In genomic region chr2:24914762-24915161, GRCm38 (mm10) we compare ENCODE assay signal across 26 mouse cellular contexts.
"Had no signal": no experiment of that assay in that cellular context is flagged by ENCODE, and none has a peak within 500 bp of the region (broad histone marks: within the 10 kb centered on the region; RNA-seq: fewer than 3 reads in every experiment).

No protein-coding gene starts in this region.

- H3K36me3 ChIP-seq: liver, embryonic 15.5 days had no signal

- ATAC-seq: liver, embryonic 12.5 days; midbrain, embryonic 13.5 days; midbrain, embryonic 16.5 days had no signal

- H3K9ac ChIP-seq: limb, embryonic 13.5 days; liver, embryonic 12.5 days; liver, embryonic 15.5 days; lung, embryonic 15.5 days; midbrain, embryonic 13.5 days; neural tube, embryonic 13.5 days; stomach, embryonic 15.5 days had no signal

- H3K27ac ChIP-seq: layer of hippocampus, adult 2 months; limb, embryonic 10.5 days; limb, embryonic 13.5 days; liver, embryonic 12.5 days; liver, embryonic 15.5 days; lung, embryonic 15.5 days; midbrain, embryonic 10.5 days; midbrain, embryonic 13.5 days; neural tube, embryonic 13.5 days; stomach, embryonic 15.5 days had no signal

- H3K4me3 ChIP-seq: layer of hippocampus, adult 2 months; limb, embryonic 10.5 days; limb, embryonic 13.5 days; liver, embryonic 12.5 days; liver, embryonic 15.5 days; lung, embryonic 15.5 days; megakaryocyte, embryonic 14.5 days; midbrain, embryonic 10.5 days; midbrain, embryonic 13.5 days; myocyte; neural tube, embryonic 13.5 days; stomach, embryonic 15.5 days had no signal

- DNase-seq: kidney, adult 8-10 months; kidney, postnatal 10 days; layer of hippocampus, adult 9-11 months; liver; lung, adult 18-20 months; lung, postnatal 10 days; lung, postnatal 36 days; retina, postnatal 1 day; right cerebral cortex, postnatal 25 days; spleen, adult 18-20 months; thymus, adult 18-20 months; thymus, postnatal 14 days; thymus, postnatal 4 days had no signal

- H3K9me3 ChIP-seq: limb, embryonic 10.5 days; limb, embryonic 13.5 days; liver, embryonic 12.5 days; liver, embryonic 15.5 days; lung, embryonic 15.5 days; megakaryocyte, embryonic 14.5 days; midbrain, embryonic 10.5 days; midbrain, embryonic 13.5 days; neural tube, embryonic 13.5 days; stomach, embryonic 15.5 days had no signal

- H3K27me3 ChIP-seq: limb, embryonic 13.5 days; liver, embryonic 12.5 days; liver, embryonic 15.5 days; lung, embryonic 15.5 days; megakaryocyte, embryonic 14.5 days; midbrain, embryonic 13.5 days; neural tube, embryonic 13.5 days; stomach, embryonic 15.5 days had no signal

- H3K4me2 ChIP-seq: limb, embryonic 13.5 days; liver, embryonic 12.5 days; liver, embryonic 15.5 days; lung, embryonic 15.5 days; midbrain, embryonic 13.5 days; neural tube, embryonic 13.5 days; stomach, embryonic 15.5 days had no signal
